Mouse (Mus musculus): ENCODE results near the gene Gm18596. TPM values are rescaled to one million over a fixed set of nuclear protein-coding genes. Genes with fewer than 3 reads are reported as not detected.

Gene Gm18596
- polyA plus RNA-seq, 3 experiments from 2014 or later: not detected

DNA sequence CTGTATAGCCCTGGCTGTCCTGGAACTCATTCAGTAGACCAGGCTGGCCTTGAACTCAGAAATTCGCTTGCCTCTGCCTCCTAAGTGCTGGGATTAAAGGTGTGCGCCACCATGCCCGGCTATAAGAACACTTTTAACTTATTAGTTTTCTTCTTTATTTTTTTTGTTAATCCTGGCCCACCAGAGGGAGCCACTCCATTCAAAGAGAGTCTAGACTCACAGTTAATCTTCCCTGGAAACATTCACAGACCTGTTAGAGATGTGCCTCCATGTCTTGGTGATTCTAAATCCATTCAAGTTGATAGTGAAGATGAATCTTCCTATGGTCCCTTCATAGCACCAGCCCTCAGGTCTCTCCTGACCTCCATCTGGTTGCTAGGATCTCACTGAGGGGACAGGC, 32.6 kb downstream of the Gm18596 start:
- ATAC-seq: no peak

DNA sequence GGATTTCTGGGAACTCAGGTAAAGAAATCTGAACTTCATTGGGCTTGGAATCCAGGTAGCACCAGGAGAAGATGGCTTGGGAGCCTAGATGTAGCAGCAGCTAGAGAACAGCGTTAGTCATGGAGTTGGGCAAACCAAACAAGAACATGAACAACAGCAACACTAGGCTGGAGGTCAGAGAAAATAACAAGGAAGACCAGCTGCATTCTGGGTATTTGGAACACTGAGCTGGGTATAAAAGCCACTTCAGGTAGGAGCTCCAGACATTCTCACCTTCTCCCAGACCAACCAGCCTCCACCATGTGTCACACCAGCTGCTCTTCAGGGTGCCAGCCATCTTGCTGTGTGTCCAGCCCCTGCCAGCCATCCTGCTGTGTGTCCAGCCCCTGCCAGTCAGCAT, 36.1 kb downstream of the Gm18596 start, which contains the start of gene Gm10272:
Gm10272 (plus strand) TSS at position 301 of the 400 bp plus-strand sequence.
- no peak for ATAC-seq

GRCm38 (mm10) chr10:77697133-77697532, 45.3 kb downstream of the Gm18596 start, which contains the start of gene Gm9508:
Gene Gm9508, minus strand, starts transcription at chr10:77697233.
- ATAC-seq: no peak

Other genes with a start within 250 kb of the Gm18596 start
- 10 to 100 TPM; 13.7 to 16.1 (median 15.1) TPM for gene Fam207a, start 226.9 kb downstream of the Gm18596 start, polyA plus RNA-seq (2017; shearing (Covaris generic))
- gene Itgb2, start 212.4 kb downstream of the Gm18596 start, polyA plus RNA-seq (2017; shearing (Covaris generic)): 100 to 1,000 TPM; 493 to 517 (median 499) TPM
- gene Pttg1ip, start 160.9 kb downstream of the Gm18596 start, polyA plus RNA-seq (2017; shearing (Covaris generic)): 100 to 1,000 TPM in 2 of 3 experiments, 10 to 100 TPM in 1; 83.7 to 113 (median 112) TPM
- gene Sumo3, start 136.5 kb downstream of the Gm18596 start, polyA plus RNA-seq (2017; shearing (Covaris generic)): 10 to 100 TPM; 73.1 to 90.7 (median 74.3) TPM
- 10 to 100 TPM in 1 of 3 experiments, 1 to 10 TPM in 1, not detected in 1; 3.6 to 10.0 TPM for gene Gm49325, start 136.4 kb downstream of the Gm18596 start, polyA plus RNA-seq (2017; shearing (Covaris generic))
- 10 to 100 TPM; 41.1 to 55.4 (median 50.1) TPM for gene Ube2g2, start 120.4 kb downstream of the Gm18596 start, polyA plus RNA-seq (2017; shearing (Covaris generic))
- gene Tspear, start 56.1 kb downstream of the Gm18596 start, polyA plus RNA-seq (2017; shearing (Covaris generic)): under 1 TPM; 0.26 to 0.54 (median 0.28) TPM
- gene Gm19402, start 51.9 kb downstream of the Gm18596 start, polyA plus RNA-seq (2017; shearing (Covaris generic)): not detected
- gene Gm9508, start 45.4 kb downstream of the Gm18596 start, polyA plus RNA-seq (2017; shearing (Covaris generic)): not detected
- gene Gm10272, start 36.0 kb downstream of the Gm18596 start, polyA plus RNA-seq (2017; shearing (Covaris generic)): not detected
- gene Gm10024, start 31.2 kb downstream of the Gm18596 start, polyA plus RNA-seq (2017; shearing (Covaris generic)): not detected
- gene Gm10142, start 26.8 kb downstream of the Gm18596 start, polyA plus RNA-seq (2017; shearing (Covaris generic)): not detected
- not detected for gene Krtap12-1, start 22.0 kb downstream of the Gm18596 start, polyA plus RNA-seq (2017; shearing (Covaris generic))
- not detected for gene Gm10100, start 16.2 kb downstream of the Gm18596 start, polyA plus RNA-seq (2017; shearing (Covaris generic))
- not detected for gene Gm9736, start 8.7 kb upstream of the Gm18596 start, polyA plus RNA-seq (2017; shearing (Covaris generic))
- not detected for gene Gm3233, start 17.0 kb upstream of the Gm18596 start, polyA plus RNA-seq (2017; shearing (Covaris generic))
- gene Gm3238, start 28.7 kb upstream of the Gm18596 start, polyA plus RNA-seq (2017; shearing (Covaris generic)): not detected
- not detected for gene Gm7138, start 34.3 kb upstream of the Gm18596 start, polyA plus RNA-seq (2017; shearing (Covaris generic))
- gene Gm3250, start 39.9 kb upstream of the Gm18596 start, polyA plus RNA-seq (2017; shearing (Covaris generic)): not detected
- gene Gm7137, start 45.6 kb upstream of the Gm18596 start, polyA plus RNA-seq (2017; shearing (Covaris generic)): not detected
- not detected for gene Gm9639, start 52.4 kb upstream of the Gm18596 start, polyA plus RNA-seq (2017; shearing (Covaris generic))
- gene Gm19668, start 56.5 kb upstream of the Gm18596 start, polyA plus RNA-seq (2017; shearing (Covaris generic)): not detected
- gene Gm9507, start 69.2 kb upstream of the Gm18596 start, polyA plus RNA-seq (2017; shearing (Covaris generic)): not detected
- gene Gm2696, start 72.0 kb upstream of the Gm18596 start, polyA plus RNA-seq (2017; shearing (Covaris generic)): not detected
- gene Krtap10-4, start 84.5 kb upstream of the Gm18596 start, polyA plus RNA-seq (2017; shearing (Covaris generic)): not detected
- not detected for gene Krtap10-10, start 93.3 kb upstream of the Gm18596 start, polyA plus RNA-seq (2017; shearing (Covaris generic))
- gene Gm36176, start 104.2 kb upstream of the Gm18596 start, polyA plus RNA-seq (2017; shearing (Covaris generic)): not detected
- gene Gm10318, start 110.2 kb upstream of the Gm18596 start, polyA plus RNA-seq (2017; shearing (Covaris generic)): not detected
- gene Gm3285, start 119.3 kb upstream of the Gm18596 start, polyA plus RNA-seq (2017; shearing (Covaris generic)): not detected
- not detected for gene Lrrc3, start 159.9 kb upstream of the Gm18596 start, polyA plus RNA-seq (2017; shearing (Covaris generic))
- gene Trpm2, start 227.9 kb upstream of the Gm18596 start, polyA plus RNA-seq (2017; shearing (Covaris generic)): under 1 TPM in 2 of 3 experiments, not detected in 1; 0.13 to 0.59 TPM
- 1 to 10 TPM; 5.9 to 9.5 (median 7.7) TPM for gene 1810043G02Rik, start 235.9 kb upstream of the Gm18596 start, polyA plus RNA-seq (2017; shearing (Covaris generic))